Mouse (Mus musculus): ENCODE data around the gene Cdk4. TPM values are rescaled to one million over a fixed set of nuclear protein-coding genes. Genes with fewer than 3 reads are reported as not detected.
A peak's percentile ranks its signal among the peaks of the same experiment; 100 is the strongest.

Cdk4 gene
- polyA plus RNA-seq, 1 experiment from 2014 or later = 209 TPM

- ATAC-seq = no peak
- no peaks in the 10 kb centered on the region for H3K9me3 ChIP-seq (ENCODE audit: low read length)
- H3K4me3 ChIP-seq (ENCODE audit: low read depth, low read length) = no peak overlapping the region
- no peak for DNase-seq
- no peak overlapping the region for H3K9ac ChIP-seq (replicated peaks)
- 0 out of 2 replicates have a peak, but pooled peaks cover 4% of the 10 kb centered on the region for H3K4me1 ChIP-seq (ENCODE audit: insufficient read depth)
- H3K36me3 ChIP-seq (replicated peaks; ENCODE audit: insufficient read depth, low read length) = 0 out of 2 replicates have a peak, but pooled peaks cover 3% of the 10 kb centered on the region
- H3K27me3 ChIP-seq (ENCODE audit: insufficient read depth, low read length) = no peaks in the 10 kb centered on the region
- H3K27ac ChIP-seq (ENCODE audit: low read depth) = no peak overlapping the region
- TF ChIP-seq CTCF (IDR thresholded peaks at IDR 0.05; ENCODE audit: low read depth) = no peak
- no peak for TF ChIP-seq EP300 (IDR thresholded peaks at IDR 0.05; ENCODE audit: low read depth)
- H3K4me2 ChIP-seq (ENCODE audit: low read depth, low read length) = no peak overlapping the region
- 65% methylated on average over 7 of the region's 8 CpGs for WGBS (ENCODE audit: insufficient replicate concordance)
Measured at GRCm38 (mm10) chr10:127033301-127033741, 30.0 kb upstream of the Cdk4 start.

- 69% methylated on average over 12 of the region's 12 CpGs for WGBS (ENCODE audit: insufficient replicate concordance)
- TF ChIP-seq CTCF (IDR thresholded peaks at IDR 0.05; ENCODE audit: low read depth) = no peak
- no peak for TF ChIP-seq EP300 (IDR thresholded peaks at IDR 0.05; ENCODE audit: low read depth)
- H3K27ac ChIP-seq (ENCODE audit: low read depth) = no peak overlapping the region
- no peak overlapping the region for H3K9ac ChIP-seq (replicated peaks)
- H3K4me2 ChIP-seq (ENCODE audit: low read depth, low read length) = no peak overlapping the region
- ATAC-seq (peak; percentile 67), DNase-seq (no peak)
- peaks cover 7% of the 10 kb centered on the region; the same call in 1 of the 2 replicates for H3K27me3 ChIP-seq (ENCODE audit: insufficient read depth, low read length)
- no peaks in the 10 kb centered on the region for H3K36me3 ChIP-seq (replicated peaks; ENCODE audit: insufficient read depth, low read length)
- no peaks in the 10 kb centered on the region for H3K4me1 ChIP-seq (ENCODE audit: insufficient read depth)
- no peak overlapping the region for H3K4me3 ChIP-seq (ENCODE audit: low read depth, low read length)
- no peaks in the 10 kb centered on the region for H3K9me3 ChIP-seq (ENCODE audit: low read length)
Measured at GRCm38 (mm10) chr10:127036273-127036672, 27.1 kb upstream of the Cdk4 start.

- no peak overlapping the region for H3K4me2 ChIP-seq (ENCODE audit: low read depth, low read length)
- 67% methylated on average over 12 of the region's 12 CpGs for WGBS (ENCODE audit: insufficient replicate concordance)
Measured at GRCm38 (mm10) chr10:127037641-127038040, 25.7 kb upstream of the Cdk4 start.

GRCm38 (mm10) chr10:127040569-127041214 is 22.6 kb upstream of the Cdk4 start:
- no peak overlapping the region for H3K27ac ChIP-seq (ENCODE audit: low read depth)
- H3K9me3 ChIP-seq (ENCODE audit: low read length) = no peaks in the 10 kb centered on the region
- peak overlapping the region; percentile 90 for H3K4me2 ChIP-seq (ENCODE audit: low read depth, low read length)
- DNase-seq (no peak), ATAC-seq (no peak)
- peaks cover 8% of the 10 kb centered on the region; the same call in 1 of the 2 replicates for H3K27me3 ChIP-seq (ENCODE audit: insufficient read depth, low read length)
- TF ChIP-seq EP300 (IDR thresholded peaks at IDR 0.05; ENCODE audit: low read depth) = no peak
- TF ChIP-seq CTCF (IDR thresholded peaks at IDR 0.05; ENCODE audit: low read depth) = no peak
- peaks cover 11% of the 10 kb centered on the region for H3K4me1 ChIP-seq (ENCODE audit: insufficient read depth)
- H3K9ac ChIP-seq (replicated peaks) = peak overlapping the region; percentile 62
- 2% methylated on average over 20 of the region's 20 CpGs for WGBS (ENCODE audit: insufficient replicate concordance)
- H3K36me3 ChIP-seq (replicated peaks; ENCODE audit: insufficient read depth, low read length) = peaks cover 3% of the 10 kb centered on the region; the same call in 1 of the 2 replicates
- peak overlapping the region; percentile 72 for H3K4me3 ChIP-seq (ENCODE audit: low read depth, low read length)

More at GRCm38 (mm10) chr10:127037641-127038040, 25.7 kb upstream of the Cdk4 start:
- Histone ChIP-seq H3K9ac (replicated peaks) (no peak overlapping the region), H3K36me3 (replicated peaks; ENCODE audit: insufficient read depth, low read length) (no peaks in the 10 kb centered on the region), H3K9me3 (ENCODE audit: low read length) (no peaks in the 10 kb centered on the region), H3K27me3 (ENCODE audit: insufficient read depth, low read length) (peaks cover 8% of the 10 kb centered on the region; the same call in 1 of the 2 replicates), H3K4me1 (ENCODE audit: insufficient read depth) (peaks cover 7% of the 10 kb centered on the region), H3K27ac (ENCODE audit: low read depth) (no peak overlapping the region), H3K4me3 (ENCODE audit: low read depth, low read length) (no peak overlapping the region)
- DNase-seq = no peak
- TF ChIP-seq CTCF (IDR thresholded peaks at IDR 0.05; ENCODE audit: low read depth) (no peak), EP300 (IDR thresholded peaks at IDR 0.05; ENCODE audit: low read depth) (no peak)
- ATAC-seq = no peak

- H3K36me3 ChIP-seq (replicated peaks; ENCODE audit: insufficient read depth, low read length) = peaks cover 3% of the 10 kb centered on the region; the same call in 1 of the 2 replicates
- ATAC-seq = peak; percentile 47
- H3K4me1 ChIP-seq (ENCODE audit: insufficient read depth) = peaks cover 11% of the 10 kb centered on the region
- 0% methylated on average over 28 of the region's 28 CpGs for WGBS (ENCODE audit: insufficient replicate concordance)
- H3K4me2 ChIP-seq (ENCODE audit: low read depth, low read length) = peak within 1 kb of the TSS; percentile 90
- no peaks in the 10 kb centered on the region for H3K9me3 ChIP-seq (ENCODE audit: low read length)
- TF ChIP-seq CTCF (IDR thresholded peaks at IDR 0.05; ENCODE audit: low read depth) (no peak), EP300 (IDR thresholded peaks at IDR 0.05; ENCODE audit: low read depth) (no peak)
- peak within 1 kb of the TSS; percentile 62 for H3K9ac ChIP-seq (replicated peaks)
- peak within 1 kb of the TSS; percentile 72 for H3K4me3 ChIP-seq (ENCODE audit: low read depth, low read length)
- peak; percentile 40 for DNase-seq
- H3K27ac ChIP-seq (ENCODE audit: low read depth) = peak within 1 kb of the TSS; percentile 52; the same call in 1 of the 2 replicates
- H3K27me3 ChIP-seq (ENCODE audit: insufficient read depth, low read length) = peaks cover 8% of the 10 kb centered on the region; the same call in 1 of the 2 replicates
Measured at GRCm38 (mm10) chr10:127041274-127041766, 22.0 kb upstream of the Cdk4 start, which contains the start of the genes Mettl1 and Eef1akmt3. Gene Mettl1 (plus strand): TSS chr10:127041414. Gene Eef1akmt3 (minus strand): TSS chr10:127041513.

- WGBS (ENCODE audit: insufficient replicate concordance) = 1% methylated on average over 44 of the region's 44 CpGs
- H3K4me3 ChIP-seq (ENCODE audit: low read depth, low read length) = peak overlapping the region; percentile 72
- peak; percentile 89 for DNase-seq
- H3K27ac ChIP-seq (ENCODE audit: low read depth) = peak overlapping the region; percentile 52; the same call in 1 of the 2 replicates
- TF ChIP-seq EP300 (IDR thresholded peaks at IDR 0.05; ENCODE audit: low read depth) (no peak), CTCF (IDR thresholded peaks at IDR 0.05; ENCODE audit: low read depth) (no peak)
- no peaks in the 10 kb centered on the region for H3K9me3 ChIP-seq (ENCODE audit: low read length)
- peaks cover 11% of the 10 kb centered on the region for H3K4me1 ChIP-seq (ENCODE audit: insufficient read depth)
- H3K4me2 ChIP-seq (ENCODE audit: low read depth, low read length) = peak overlapping the region; percentile 90
- peak overlapping the region; percentile 62 for H3K9ac ChIP-seq (replicated peaks)
- ATAC-seq = peak; percentile 91
- H3K27me3 ChIP-seq (ENCODE audit: insufficient read depth, low read length) = peaks cover 8% of the 10 kb centered on the region; the same call in 1 of the 2 replicates
- H3K36me3 ChIP-seq (replicated peaks; ENCODE audit: insufficient read depth, low read length) = peaks cover 3% of the 10 kb centered on the region; the same call in 1 of the 2 replicates
Measured at GRCm38 (mm10) chr10:127041774-127042338, 21.5 kb upstream of the Cdk4 start.

Data from liver, postnatal 0 days (tissue).